Mouse (Mus musculus) spleen, adult 2 months (tissue): ENCODE results near the gene Scn8a.

Experiments used
- CTCF ChIP-seq: fragments of 200-500 bp; IDR thresholded peaks from 2 replicates; pipeline ENCODE4 v1.5.1; 2011; ENCODE audit warnings: mild to moderate bottlenecking, inconsistent platforms; ENCODE audit not compliant: insufficient read depth, insufficient read length, insufficient replicate concordance; ENCODE audit errors: extremely low read depth
- POLR2A ChIP-seq: fragments of 200-500 bp; IDR thresholded peaks from 2 replicates; pipeline ENCODE4 v1.6.1; 2011; ENCODE audit warnings: low read depth, low read length, inconsistent platforms

GRCm38 (mm10) chr15:100936176-100936575 is 66.5 kb downstream of the Scn8a start:
- TF ChIP-seq POLR2A, result no peak
- no peak for TF ChIP-seq CTCF
